In genomic region chr2:21369171-21369485, GRCm38 (mm10) we compare ENCODE assay signal across 10 mouse cellular contexts. TPM values are rescaled to one million over a fixed set of nuclear protein-coding genes. Genes with fewer than 3 reads are reported as not detected.
DNase-seq lines count a peak whose midpoint lies in the region; ATAC-seq and TF ChIP-seq lines count a peak whose summit lies in the region.
"Had no signal": no experiment of that assay in that cellular context is flagged by ENCODE, and none has a peak within 500 bp of the region (broad histone marks: within the 10 kb centered on the region; RNA-seq: fewer than 3 reads in every experiment).

No protein-coding gene starts in this region.

- no peak for TF ChIP-seq CTCF in forebrain, postnatal 0 days (IDR thresholded peaks at IDR 0.05; ENCODE audit: low read depth)

- no peaks in the 10 kb centered on the region for H3K36me3 ChIP-seq in midbrain, embryonic 12.5 days
- no peaks in the 10 kb centered on the region for H3K36me3 ChIP-seq in midbrain, embryonic 11.5 days (ENCODE audit: control insufficient read depth, insufficient read depth, low read length)
- H3K36me3 ChIP-seq in forebrain, postnatal 0 days (ENCODE audit: insufficient read depth) = no peaks in the 10 kb centered on the region
- H3K36me3 ChIP-seq in neural tube, embryonic 14.5 days (ENCODE audit: control insufficient read depth, insufficient read depth, low read length) = no peaks in the 10 kb centered on the region
- H3K36me3 ChIP-seq: heart, embryonic 10.5 days had no signal

- ATAC-seq in midbrain, embryonic 12.5 days (ENCODE audit: low FRiP score, low read depth) = no peak
- ATAC-seq in midbrain, embryonic 11.5 days (ENCODE audit: low FRiP score) = no peak
- no peak for ATAC-seq in forebrain, postnatal 0 days
- ATAC-seq in neural tube, embryonic 14.5 days (ENCODE audit: low read depth) = no peak

- 54% methylated on average over 6 of the region's 6 CpGs for WGBS in midbrain, embryonic 12.5 days
- WGBS in midbrain, embryonic 11.5 days = 50% methylated on average over 6 of the region's 6 CpGs
- WGBS in forebrain, postnatal 0 days = 47% methylated on average over 6 of the region's 6 CpGs
- 52% methylated on average over 6 of the region's 6 CpGs for WGBS in neural tube, embryonic 14.5 days

- no peak overlapping the region for H3K9ac ChIP-seq in midbrain, embryonic 12.5 days (replicated peaks)
- H3K9ac ChIP-seq in midbrain, embryonic 11.5 days (ENCODE audit: low read length) = no peak overlapping the region
- 0 out of 2 replicates have a peak overlapping the region, but pooled peaks have one; percentile 69 for H3K9ac ChIP-seq in forebrain, postnatal 0 days
- H3K9ac ChIP-seq in neural tube, embryonic 14.5 days (replicated peaks; ENCODE audit: low read depth, low read length) = no peak overlapping the region
- H3K9ac ChIP-seq: liver, embryonic 14.5 days had no signal

- peak overlapping the region; percentile 76 for H3K4me2 ChIP-seq in midbrain, embryonic 12.5 days (replicated peaks)
- no peak overlapping the region for H3K4me2 ChIP-seq in midbrain, embryonic 11.5 days
- peak overlapping the region; percentile 79 for H3K4me2 ChIP-seq in forebrain, postnatal 0 days (ENCODE audit: low read depth)
- peak overlapping the region; percentile 66 for H3K4me2 ChIP-seq in neural tube, embryonic 14.5 days (ENCODE audit: low read depth, low read length)

- H3K4me1 ChIP-seq in midbrain, embryonic 12.5 days = peaks cover 12% of the 10 kb centered on the region; the same call in 1 of the 2 replicates
- H3K4me1 ChIP-seq in midbrain, embryonic 11.5 days (ENCODE audit: control insufficient read depth, insufficient read depth, low read length) = no peaks in the 10 kb centered on the region
- H3K4me1 ChIP-seq in forebrain, postnatal 0 days (ENCODE audit: insufficient read depth) = 0 out of 2 replicates have a peak, but pooled peaks cover 4% of the 10 kb centered on the region
- H3K4me1 ChIP-seq in neural tube, embryonic 14.5 days (ENCODE audit: control insufficient read depth, insufficient read depth, low read length) = no peaks in the 10 kb centered on the region

- H3K27ac ChIP-seq in midbrain, embryonic 12.5 days (replicated peaks) = no peak overlapping the region
- H3K27ac ChIP-seq in midbrain, embryonic 11.5 days (ENCODE audit: low read depth, low read length) = no peak overlapping the region
- H3K27ac ChIP-seq in forebrain, postnatal 0 days (ENCODE audit: low read depth, low read length) = no peak overlapping the region
- H3K27ac ChIP-seq in neural tube, embryonic 14.5 days (ENCODE audit: low read depth, low read length) = no peak overlapping the region
- H3K27ac ChIP-seq: heart, embryonic 10.5 days; liver, embryonic 14.5 days had no signal

- DNase-seq in midbrain, embryonic 11.5 days (ENCODE audit: low spot score, missing footprints) = no peak
- DNase-seq in cerebellum, adult 8-10 months = peak; percentile 35
- DNase-seq in forebrain, postnatal 0 days = peak; percentile 1
- no peak for DNase-seq in natural killer cell, adult 2 months (ENCODE audit: low spot score in 2 of 2)
- no peak for DNase-seq in kidney, adult 18-20 months

- peaks cover 33% of the 10 kb centered on the region for H3K27me3 ChIP-seq in midbrain, embryonic 12.5 days
- peaks cover 15% of the 10 kb centered on the region for H3K27me3 ChIP-seq in midbrain, embryonic 11.5 days (ENCODE audit: control insufficient read depth, insufficient read depth, low read length)
- peaks cover 5% of the 10 kb centered on the region; the same call in 1 of the 2 replicates for H3K27me3 ChIP-seq in forebrain, postnatal 0 days (ENCODE audit: insufficient read depth, low read length)
- peaks cover 6% of the 10 kb centered on the region for H3K27me3 ChIP-seq in neural tube, embryonic 14.5 days (ENCODE audit: control insufficient read depth, insufficient read depth, low read length)

- H3K9me3 ChIP-seq in midbrain, embryonic 12.5 days = no peaks in the 10 kb centered on the region
- H3K9me3 ChIP-seq in midbrain, embryonic 11.5 days (ENCODE audit: control insufficient read depth, low read length) = no peaks in the 10 kb centered on the region
- no peaks in the 10 kb centered on the region for H3K9me3 ChIP-seq in forebrain, postnatal 0 days (ENCODE audit: low read length)
- H3K9me3 ChIP-seq in neural tube, embryonic 14.5 days (ENCODE audit: control insufficient read depth, low read length) = no peaks in the 10 kb centered on the region

- H3K4me3 ChIP-seq in midbrain, embryonic 12.5 days = peak overlapping the region; percentile 55
- no peak overlapping the region for H3K4me3 ChIP-seq in midbrain, embryonic 11.5 days (ENCODE audit: low read depth, low read length)
- peak overlapping the region; percentile 69 for H3K4me3 ChIP-seq in forebrain, postnatal 0 days (ENCODE audit: low read depth, low read length)
- H3K4me3 ChIP-seq in neural tube, embryonic 14.5 days (ENCODE audit: low read depth, low read length) = peak overlapping the region; percentile 45
- H3K4me3 ChIP-seq: heart, embryonic 10.5 days had no signal

RNA-seq across cellular contexts. Expression of gene Gpr158, which starts 1.8 kb away (rescaled TPM):
- 1.3 TPM in 2 replicates for polyA plus RNA-seq in midbrain, embryonic 12.5 days (2016; fragmentation: Nextera tagmentation; extraction: Ambion mirVana)
- polyA plus RNA-seq in midbrain, embryonic 11.5 days (2014; fragmentation: Nextera tagmentation; extraction: Ambion mirVana) = 0.61 and 0.63 TPM in 2 replicates
- 9.1 and 11.7 TPM in 2 replicates for total RNA-seq in forebrain, postnatal 0 days (2014; rRNA removed)
- 1.3 and 2.3 TPM in 2 replicates for polyA plus RNA-seq in forebrain, postnatal 0 days (2015; fragmentation: Nextera tagmentation; extraction: Ambion mirVana)
- polyA plus RNA-seq in neural tube, embryonic 14.5 days (2014; fragmentation: Nextera tagmentation; extraction: Ambion mirVana) = 5.1 and 6.1 TPM in 2 replicates
- polyA plus RNA-seq: heart, embryonic 10.5 days; large intestine, adult 2 months; liver, embryonic 14.5 days had no signal

Comparison
In these comparisons a context has a peak if more than half of its experiments do, and no peak if none do; other contexts are left out.
1. DNase-seq: peak in cerebellum, adult 8-10 months (single experiment) and forebrain, postnatal 0 days (single experiment); none in midbrain, embryonic 11.5 days (single experiment), natural killer cell, adult 2 months (0 of 2) and kidney, adult 18-20 months (single experiment).